Mouse (Mus musculus) C2C12 (cell line): ENCODE measurements around the gene Smox.

Experiments used
- CTCF ChIP-seq: IDR thresholded peaks from one replicate; pipeline ENCODE4 v1.5.1; 2011; ENCODE audit not compliant: control insufficient read depth, insufficient read depth, insufficient read length
- FOSL1 ChIP-seq: IDR thresholded peaks from one replicate; pipeline ENCODE4 v1.8.0; 2011; ENCODE audit warnings: mild to moderate bottlenecking, low read length; ENCODE audit not compliant: poor library complexity, insufficient read depth, severe bottlenecking
- MYOD1 ChIP-seq: IDR thresholded peaks from one replicate; pipeline ENCODE4 v1.6.1; 2011; ENCODE audit warnings: low read depth; ENCODE audit not compliant: control insufficient read depth, insufficient read length

DNA sequence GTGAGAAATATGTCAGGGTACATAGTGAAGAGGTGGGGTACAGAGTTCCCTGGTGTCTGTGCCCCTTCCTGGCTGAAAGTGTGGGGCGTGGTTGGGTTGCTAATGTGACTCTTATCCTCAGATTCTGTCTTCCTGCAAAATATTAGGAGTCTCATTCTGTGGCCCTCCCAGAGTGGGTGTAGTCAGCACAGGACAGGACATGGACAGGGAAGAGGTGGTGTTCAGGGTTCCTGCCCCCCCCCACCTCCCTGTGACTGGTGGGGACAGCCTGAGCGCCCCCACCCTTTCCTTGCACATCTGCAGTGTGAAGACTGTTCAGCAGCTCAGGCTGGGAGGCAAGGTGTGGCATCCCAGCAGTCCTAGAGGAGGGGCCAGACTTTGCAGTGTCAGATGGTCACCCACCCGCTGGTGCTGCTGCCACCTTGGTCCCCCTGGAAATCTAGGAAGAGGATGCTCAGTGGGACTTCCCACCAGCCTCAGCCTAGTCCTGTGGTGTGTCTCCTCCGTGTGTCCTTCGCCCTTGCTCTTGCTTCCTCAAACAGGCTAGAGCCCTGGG, 8.1 kb downstream of the Smox start:
- no peak for TF ChIP-seq CTCF
- no peak for TF ChIP-seq MYOD1
- TF ChIP-seq FOSL1 = no peak
